Mouse (Mus musculus): ENCODE results near the gene Ncf1. TPM values are rescaled to one million over a fixed set of nuclear protein-coding genes. Genes with fewer than 3 reads are reported as not detected.

The Ncf1 gene
- 9.8 and 10.1 TPM in 2 replicates for polyA plus RNA-seq (2012; rRNA removed)

GRCm38 (mm10) chr5:134229391-134229790 is at the start of gene Ncf1:
TSS of gene Ncf1 (minus strand) at chr5:134229625.

GRCm38 (mm10) chr5:134183880-134184808 is 45.3 kb downstream of the Ncf1 start, which contains the start of gene Gtf2ird2:
TSS of gene Gtf2ird2 (plus strand) at chr5:134184019.

GRCm38 (mm10) chr5:134176169-134176881 is 53.1 kb downstream of the Ncf1 start, which contains the start of gene Rcc1l:
TSS of gene Rcc1l (minus strand) at chr5:134176774.

Other genes starting within 250 kb of the Ncf1 start
- 2.9 and 3.1 TPM in 2 replicates for gene Castor2, start 129.9 kb downstream of the Ncf1 start, polyA plus RNA-seq (2012; rRNA removed)
- 17.2 and 22.0 TPM in 2 replicates for gene Rcc1l, start 52.9 kb downstream of the Ncf1 start, polyA plus RNA-seq (2012; rRNA removed)
- gene Gtf2ird2, start 45.6 kb downstream of the Ncf1 start, polyA plus RNA-seq (2012; rRNA removed): 5.5 and 6.0 TPM in 2 replicates
- 35.9 and 40.5 TPM in 2 replicates for gene Gtf2i, start 85.1 kb upstream of the Ncf1 start, polyA plus RNA-seq (2012; rRNA removed)
- gene Gtf2ird1, start 227.1 kb upstream of the Ncf1 start, polyA plus RNA-seq (2012; rRNA removed): 52.0 and 54.4 TPM in 2 replicates

Measured in colon, adult 2 months (tissue).